Mouse (Mus musculus): ENCODE data around the gene Tmem50a. TPM values are rescaled to one million over a fixed set of nuclear protein-coding genes. Genes with fewer than 3 reads are reported as not detected.

Gene Tmem50a
- 8.2 TPM for polyA plus RNA-seq (2014; fragmentation: Illumina TruSeq; extraction: RNeasy Lipid Tissue Mini Kit (QIAGEN cat#74804); ENCODE audit: low read depth, low replicate concordance)

DNA sequence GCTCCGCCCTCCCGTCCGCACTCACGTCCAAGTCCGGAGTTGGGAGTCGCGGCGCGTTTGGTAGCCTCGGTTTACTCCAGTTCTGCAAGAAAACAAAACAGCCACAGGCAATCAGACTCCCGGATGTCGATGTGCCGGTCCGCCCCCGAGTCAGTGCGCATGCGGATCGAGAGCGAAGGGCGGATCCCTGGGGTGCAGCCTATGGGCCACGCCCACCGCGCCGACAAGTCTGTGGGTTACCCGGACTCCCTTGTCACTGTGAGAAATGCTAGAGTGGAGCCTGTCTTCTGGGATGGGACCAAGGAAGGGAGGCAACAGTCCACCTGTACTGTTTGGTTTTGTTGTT lies at the start of gene Tmem50a:
TSS of gene Tmem50a (minus strand) at position 161 of the 346 bp plus-strand sequence.

GRCm38 (mm10) chr4:134930684-134931481 lies 16.1 kb upstream of the Tmem50a start, which contains the start of gene Syf2:
TSS of gene Syf2 (plus strand) at chr4:134930898.

GRCm38 (mm10) chr4:134923258-134924018 lies 8.6 kb upstream of the Tmem50a start, which contains the start of gene Rsrp1:
TSS of gene Rsrp1 (plus strand) at chr4:134923592.

DNA sequence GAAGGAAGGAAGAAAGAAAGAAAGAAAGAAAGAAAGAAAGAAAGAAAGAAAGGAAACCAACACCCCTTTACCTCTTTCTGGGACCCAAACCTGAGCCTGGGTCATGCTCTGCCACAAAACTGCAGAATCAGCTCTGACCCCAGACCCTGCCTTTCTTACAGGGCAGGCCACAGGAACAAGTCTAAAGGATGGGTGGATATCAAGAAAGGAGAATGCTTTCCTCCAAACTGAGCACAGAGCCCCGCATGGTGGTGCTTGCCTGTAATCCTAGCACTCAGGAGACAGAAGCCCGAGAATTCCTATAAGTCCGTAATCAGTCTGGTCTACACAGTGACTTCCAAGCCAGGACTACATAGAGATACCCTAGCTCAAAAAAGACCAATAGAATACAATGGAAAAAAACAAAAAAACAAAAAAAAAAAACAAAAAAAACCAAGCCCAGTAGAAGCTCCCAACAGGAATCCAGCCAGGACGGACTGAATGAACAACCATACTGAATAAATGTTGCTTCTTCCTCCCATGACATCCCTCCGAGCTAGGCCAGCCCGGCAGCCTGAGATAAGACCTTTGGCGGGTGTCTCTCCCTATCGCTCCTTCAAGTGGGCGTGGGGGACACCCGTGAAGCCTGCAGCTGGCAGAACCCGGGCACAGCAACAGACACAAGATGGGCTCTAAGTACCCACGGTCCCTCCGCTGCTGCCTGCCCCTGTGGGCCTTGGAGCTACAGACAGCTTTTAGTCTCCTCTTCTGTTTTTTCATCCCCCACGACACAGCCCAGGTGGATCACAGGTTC lies 50.7 kb downstream of the Tmem50a start, which contains the start of gene Rhd:
TSS of gene Rhd (plus strand) at position 600 of the 793 bp plus-strand sequence.

GRCm38 (mm10) chr4:134853259-134853636 lies 61.6 kb downstream of the Tmem50a start, which contains the start of gene Maco1:
TSS of gene Maco1 (minus strand) at chr4:134853345.

Other genes with a start within 250 kb of the Tmem50a start
- gene Man1c1, start 210.7 kb downstream of the Tmem50a start, polyA plus RNA-seq (2014; fragmentation: Illumina TruSeq; extraction: RNeasy Lipid Tissue Mini Kit (QIAGEN cat#74804); ENCODE audit: low read depth, low replicate concordance), result 0.70 TPM
- gene Ldlrap1, start 147.0 kb downstream of the Tmem50a start, polyA plus RNA-seq (2014; fragmentation: Illumina TruSeq; extraction: RNeasy Lipid Tissue Mini Kit (QIAGEN cat#74804); ENCODE audit: low read depth, low replicate concordance), result 0.13 TPM
- 47.7 TPM for gene Maco1, start 61.7 kb downstream of the Tmem50a start, polyA plus RNA-seq (2014; fragmentation: Illumina TruSeq; extraction: RNeasy Lipid Tissue Mini Kit (QIAGEN cat#74804); ENCODE audit: low read depth, low replicate concordance)
- not detected for gene Rhd, start 50.5 kb downstream of the Tmem50a start, polyA plus RNA-seq (2014; fragmentation: Illumina TruSeq; extraction: RNeasy Lipid Tissue Mini Kit (QIAGEN cat#74804); ENCODE audit: low read depth, low replicate concordance)
- 300 TPM for gene Rsrp1, start 8.6 kb upstream of the Tmem50a start, polyA plus RNA-seq (2014; fragmentation: Illumina TruSeq; extraction: RNeasy Lipid Tissue Mini Kit (QIAGEN cat#74804); ENCODE audit: low read depth, low replicate concordance)
- 40.6 TPM for gene Syf2, start 15.9 kb upstream of the Tmem50a start, polyA plus RNA-seq (2014; fragmentation: Illumina TruSeq; extraction: RNeasy Lipid Tissue Mini Kit (QIAGEN cat#74804); ENCODE audit: low read depth, low replicate concordance)
- gene Runx3, start 205.6 kb upstream of the Tmem50a start, polyA plus RNA-seq (2014; fragmentation: Illumina TruSeq; extraction: RNeasy Lipid Tissue Mini Kit (QIAGEN cat#74804); ENCODE audit: low read depth, low replicate concordance), result 2.5 TPM